Mouse (Mus musculus) gastrocnemius, postnatal 4 days (tissue): ENCODE data around the gene Arhgef10l. TPM values are rescaled to one million over a fixed set of nuclear protein-coding genes. Genes with fewer than 3 reads are reported as not detected.

ENCODE experiments used
- DNase-seq, 2 experiments: peaks; one replicate each; pipeline ENCODE4 v3.0.0; 2021 to 2022; ENCODE audit warnings: low spot score in 2 of 2, mixed read lengths in 2 of 2
- total RNA-seq, 2 experiments: library from RNA; stranded (reverse); gene quantifications; 2 replicates each; pipeline ENCODE4 v1.2.3; 2021

Arhgef10l gene
- total RNA-seq, 2 experiments from 2014 or later: 53.6 to 54.6 TPM

- DNase-seq: no peak
Measured at GRCm38 (mm10) chr4:140695146-140695545, 29.3 kb upstream of the Arhgef10l start.

DNA sequence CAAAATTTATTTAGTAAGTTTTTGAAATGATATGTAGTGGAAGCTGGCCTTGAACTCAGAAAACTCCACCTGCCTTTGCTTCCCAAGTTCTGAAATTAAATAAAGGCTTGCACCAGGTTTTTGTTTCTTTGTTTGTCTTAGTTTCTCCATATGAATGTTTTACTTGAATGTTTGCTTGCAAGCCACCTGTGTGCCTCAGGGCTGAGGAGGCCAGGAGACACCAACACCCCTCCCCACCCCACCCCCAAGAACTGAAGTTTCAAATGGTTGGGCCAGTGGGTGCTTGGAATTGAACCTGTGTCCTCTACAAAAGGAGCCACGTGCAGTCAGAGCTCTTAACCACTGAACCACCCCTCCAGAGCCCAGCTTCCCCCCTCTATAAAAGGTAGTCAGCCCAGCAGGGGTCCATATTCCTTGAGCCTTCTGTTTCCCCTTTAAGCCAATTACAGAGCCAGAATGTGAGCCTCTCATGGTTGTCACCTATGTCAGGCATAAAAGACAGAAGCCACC lies 28.8 kb upstream of the Arhgef10l start:
- DNase-seq: no peak

- no peak for DNase-seq
Measured at GRCm38 (mm10) chr4:140693513-140693912, 27.7 kb upstream of the Arhgef10l start.

- DNase-seq: no peak
Measured at GRCm38 (mm10) chr4:140691481-140691880, 25.7 kb upstream of the Arhgef10l start.

DNA sequence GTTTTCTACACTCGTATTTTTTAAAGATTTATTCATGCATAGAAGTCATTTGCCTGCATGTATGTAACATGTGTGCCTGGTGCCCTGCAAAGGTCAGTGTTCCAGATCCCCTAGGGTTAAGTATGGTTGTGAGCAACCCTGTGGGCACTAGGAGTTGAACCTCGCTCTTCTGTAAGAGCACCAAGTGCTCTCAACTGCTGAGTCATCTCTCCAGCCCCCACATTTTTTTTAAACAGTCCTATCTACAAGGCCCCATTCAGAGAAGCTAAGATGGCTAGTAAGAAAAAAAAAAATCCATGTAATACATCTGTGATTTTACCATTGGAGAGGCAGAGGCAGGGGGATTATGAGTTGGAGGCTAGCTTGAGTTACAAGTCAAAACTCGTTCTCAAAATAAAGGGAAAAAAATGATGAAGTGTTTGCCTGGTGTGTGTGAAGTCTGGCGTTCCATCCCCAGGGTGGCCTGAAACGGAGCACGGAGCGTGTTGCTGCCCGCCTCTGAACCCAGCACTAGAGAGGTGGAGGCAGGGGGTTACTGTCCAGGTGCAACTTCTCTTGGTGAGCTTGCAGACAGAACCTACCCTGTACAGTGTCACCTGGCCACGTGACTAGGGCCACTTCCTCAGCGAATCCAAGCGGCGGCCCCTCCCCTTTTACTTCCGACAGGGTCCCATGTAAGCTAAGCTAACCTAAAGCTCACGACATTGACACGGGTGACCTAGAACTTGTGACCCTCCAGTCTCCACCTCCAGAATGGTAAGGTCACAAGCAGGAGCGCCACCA lies 24.3 kb upstream of the Arhgef10l start:
- no peak for DNase-seq

DNA sequence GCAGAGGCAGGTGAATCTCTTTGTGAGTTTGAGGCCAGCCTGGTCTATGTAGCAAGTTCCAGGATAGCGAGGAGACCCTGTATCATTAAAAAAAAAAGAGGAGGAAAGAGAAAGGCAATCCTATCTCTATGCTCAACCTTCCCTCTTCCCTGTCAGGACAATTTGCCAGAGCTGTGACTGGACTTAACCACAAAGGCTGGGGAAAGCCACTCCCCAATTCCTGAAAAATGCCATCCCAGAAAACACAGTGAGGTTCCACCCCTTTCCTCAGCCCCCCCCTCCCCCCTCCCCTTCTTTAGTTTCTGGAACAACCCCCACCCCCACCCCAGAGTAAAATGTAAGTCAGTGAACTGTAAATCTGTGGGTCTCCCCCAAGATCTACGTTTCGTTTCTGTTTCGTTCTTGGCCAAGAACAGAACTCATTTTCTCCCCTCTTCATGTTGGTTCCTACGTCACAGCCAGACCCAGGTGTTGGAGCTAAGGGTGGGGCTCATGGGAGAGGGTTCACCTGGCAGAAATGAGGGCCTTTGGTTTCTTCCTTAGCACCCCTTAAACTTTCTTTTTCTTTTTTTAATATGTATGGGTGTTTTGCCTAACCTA lies 23.1 kb upstream of the Arhgef10l start:
- DNase-seq: no peak

DNA sequence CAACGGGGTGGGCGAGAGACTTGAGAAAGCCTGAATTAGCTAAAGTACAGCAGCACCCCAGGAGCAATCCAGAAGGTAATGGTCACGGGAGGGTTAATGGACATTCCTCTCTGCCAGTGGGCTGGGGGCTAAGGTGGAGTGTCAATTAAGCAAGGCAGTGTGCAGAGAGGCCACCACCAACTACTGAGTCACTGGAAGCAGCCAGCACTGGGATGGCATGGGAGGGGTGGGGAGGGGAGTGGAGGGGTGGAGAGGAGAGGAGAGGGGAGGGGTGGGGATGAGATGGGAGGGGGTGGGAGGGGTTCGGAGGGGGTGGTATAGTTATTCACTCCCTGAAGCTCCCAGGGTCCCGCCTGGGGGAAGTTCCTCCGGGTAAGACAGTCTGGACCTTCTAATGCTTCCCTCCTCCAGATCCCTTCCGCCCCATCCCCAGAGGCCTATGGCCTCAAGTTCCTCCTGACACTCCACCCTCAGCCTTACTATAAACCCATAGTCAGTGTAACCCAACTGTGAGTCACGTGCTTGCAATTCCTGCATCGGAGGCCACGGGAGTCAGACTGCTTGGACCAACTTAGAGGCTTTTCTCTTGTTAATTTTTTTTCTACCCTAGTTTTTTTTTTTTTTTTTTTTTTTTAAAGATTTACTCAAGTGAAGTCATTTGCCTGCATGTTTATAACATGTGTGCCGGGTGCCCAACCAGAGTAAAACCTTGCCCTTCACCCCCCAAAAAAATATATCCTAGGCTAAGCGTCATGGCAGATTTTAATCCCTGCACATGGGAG lies 22.4 kb upstream of the Arhgef10l start:
- no peak for DNase-seq

- no peak for DNase-seq
Measured at GRCm38 (mm10) chr4:140684881-140685303, 19.1 kb upstream of the Arhgef10l start.

- peak in 1 of 2 experiments; percentile 71 for DNase-seq
Measured at GRCm38 (mm10) chr4:140684141-140684871, 18.5 kb upstream of the Arhgef10l start.

- no peak for DNase-seq
Measured at GRCm38 (mm10) chr4:140683608-140684007, 17.8 kb upstream of the Arhgef10l start.

- DNase-seq: no peak
Measured at GRCm38 (mm10) chr4:140680731-140681397, 15.1 kb upstream of the Arhgef10l start.

DNA sequence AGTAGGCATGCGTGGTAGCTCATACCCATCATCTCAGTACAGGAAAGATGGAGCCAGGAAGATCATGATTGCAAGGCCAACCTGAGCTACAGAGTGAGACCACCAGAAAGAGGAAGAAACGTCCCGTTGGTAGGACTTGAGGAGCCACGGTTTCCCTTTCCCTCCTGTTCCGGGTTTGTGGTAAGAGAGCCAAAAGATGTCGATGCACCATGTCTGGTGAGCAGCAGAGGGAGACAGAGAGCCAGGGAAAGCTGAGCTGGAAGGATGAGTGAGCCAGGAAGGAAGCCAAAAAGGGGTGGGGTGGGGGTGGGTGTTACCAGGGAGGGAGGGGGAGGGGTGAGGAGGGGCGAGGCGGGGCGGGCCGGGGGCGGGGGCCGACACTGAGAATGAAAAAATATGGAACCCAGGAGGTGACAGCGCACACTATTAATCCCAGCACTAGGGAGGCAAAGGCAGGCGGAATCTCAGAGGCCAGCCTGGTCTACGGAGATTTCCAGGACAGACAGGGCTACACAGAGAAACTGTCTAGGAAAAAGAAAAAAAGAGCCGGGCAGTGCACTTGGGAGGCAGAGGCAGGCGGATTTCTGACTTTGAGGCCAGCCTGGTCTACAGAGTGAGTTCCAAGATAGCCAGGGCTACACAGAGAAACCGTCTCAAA lies 14.0 kb upstream of the Arhgef10l start:
- DNase-seq: peak; percentile 64 to 80

DNA sequence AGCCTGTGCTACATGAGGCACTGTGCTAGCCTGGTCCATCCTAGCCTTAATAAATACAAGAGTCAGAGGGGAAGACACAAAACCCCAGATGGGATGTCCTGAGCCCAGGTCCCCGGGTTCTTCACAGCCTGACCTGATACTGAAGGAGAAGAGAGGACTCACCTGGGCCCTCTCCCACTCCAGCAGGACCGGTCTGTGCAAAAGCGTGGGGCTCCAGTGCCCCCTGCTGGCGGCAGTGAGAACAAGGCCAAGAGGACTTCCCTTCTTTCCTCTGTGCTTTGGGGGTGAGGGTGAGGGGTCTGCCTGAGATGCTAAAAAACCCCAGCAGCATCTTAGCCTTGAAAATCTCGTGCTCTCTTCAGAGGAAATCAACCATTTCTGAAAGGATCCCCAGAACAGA lies 13.2 kb upstream of the Arhgef10l start:
- DNase-seq: no peak

- DNase-seq: peak; percentile 86 to 88
Measured at GRCm38 (mm10) chr4:140674345-140674926, 8.6 kb upstream of the Arhgef10l start.

GRCm38 (mm10) chr4:140673527-140674264 lies 7.9 kb upstream of the Arhgef10l start:
- DNase-seq: no peak

DNA sequence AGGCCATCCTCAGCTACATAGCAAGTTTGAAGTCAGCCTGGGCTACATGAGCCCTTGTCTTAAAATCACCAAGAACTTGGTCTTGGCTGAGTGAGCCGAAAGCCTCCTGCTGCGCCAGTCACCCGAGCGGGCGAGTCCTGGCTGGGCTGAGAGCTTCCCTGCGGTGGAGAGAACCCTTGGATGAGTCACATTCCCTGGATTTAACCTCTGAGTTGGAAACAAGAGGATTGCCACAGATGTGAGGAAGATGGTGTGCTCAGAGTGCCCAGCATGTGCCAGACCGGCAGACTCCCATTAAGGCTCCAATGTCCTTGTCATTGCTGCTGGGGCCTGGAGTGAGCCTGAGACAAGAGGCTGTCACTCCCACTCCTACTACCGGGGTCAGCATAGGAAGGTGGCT lies 2.0 kb upstream of the Arhgef10l start:
- no peak for DNase-seq

- DNase-seq: no peak
Measured at GRCm38 (mm10) chr4:140665053-140665452, 759 bp downstream of the Arhgef10l start.

DNA sequence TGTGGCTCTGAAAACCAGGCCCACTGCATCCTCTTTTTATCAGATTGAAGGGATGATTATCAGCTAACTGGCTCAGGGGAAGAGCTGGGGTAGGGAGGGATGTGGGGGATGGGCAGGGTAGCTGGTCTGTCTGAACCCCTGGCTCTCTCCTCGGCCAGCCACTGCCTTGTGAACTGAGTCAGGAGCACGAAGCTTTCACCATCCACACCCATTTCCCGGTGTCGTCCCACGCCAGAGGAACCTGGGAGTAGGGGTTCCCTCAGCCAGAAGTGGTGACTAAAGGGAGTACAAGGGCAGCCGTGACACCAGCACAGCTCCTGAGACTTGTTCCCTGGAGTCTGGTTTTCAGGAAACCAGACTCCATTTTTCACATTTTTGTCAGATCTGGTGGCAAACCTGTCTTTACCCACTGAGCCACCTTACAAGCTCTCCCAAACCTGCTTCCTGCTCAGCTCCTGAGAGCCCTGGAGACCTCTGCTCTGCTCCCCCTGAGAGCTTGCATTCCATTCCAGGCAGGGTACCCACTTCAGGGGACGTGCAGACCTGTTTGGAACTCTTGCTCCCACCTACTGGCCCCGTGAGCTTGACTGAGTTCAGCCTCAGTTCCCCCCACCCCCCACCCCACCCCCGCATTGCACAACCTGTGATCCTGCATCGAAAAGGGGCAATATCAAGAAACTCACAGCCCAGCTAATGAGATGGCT lies 2.8 kb downstream of the Arhgef10l start:
- no peak for DNase-seq
